In the genomic region with DNA sequence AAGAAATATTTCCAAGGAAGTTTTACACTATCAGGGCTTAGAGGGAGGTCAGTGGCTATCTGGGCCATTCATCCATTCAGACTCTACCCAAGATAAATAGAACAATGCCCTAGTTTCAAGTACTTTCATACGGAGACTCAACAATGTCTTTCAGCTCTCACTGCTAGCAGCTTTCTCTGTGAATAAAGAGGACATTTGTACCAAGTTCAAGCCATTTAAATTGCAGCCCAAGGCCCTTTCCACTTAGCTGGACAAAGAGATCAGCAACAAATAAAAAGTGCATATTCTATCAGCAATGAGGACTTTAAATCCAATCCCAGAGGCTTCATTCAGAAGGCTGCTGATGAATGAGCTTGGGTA, we compare ENCODE assay signal across 18 mouse cellular contexts.
A peak's percentile ranks its signal among the peaks of the same experiment; 100 is the strongest.
DNase-seq lines count a peak whose midpoint lies in the region; ATAC-seq and TF ChIP-seq lines count a peak whose summit lies in the region.
"Had no signal": no experiment of that assay in that cellular context is flagged by ENCODE, and none has a peak within 500 bp of the region (broad histone marks: within the 10 kb centered on the region; RNA-seq: fewer than 3 reads in every experiment).

No protein-coding gene starts in this region.

- H3K9ac ChIP-seq in forebrain, embryonic 15.5 days (replicated peaks) = no peak overlapping the region
- no peak overlapping the region for H3K9ac ChIP-seq in hindbrain, embryonic 13.5 days
- no peak overlapping the region for H3K9ac ChIP-seq in midbrain, embryonic 12.5 days (replicated peaks)
- no peak overlapping the region for H3K9ac ChIP-seq in midbrain, postnatal 0 days (replicated peaks; ENCODE audit: low read length, poor library complexity, severe bottlenecking)
- H3K9ac ChIP-seq: embryonic facial prominence, embryonic 12.5 days had no signal

- DNase-seq in forebrain, embryonic 10.5 days (ENCODE audit: extremely low spot score, low spot score) = no peak
- no peak for DNase-seq in hindbrain, embryonic 10.5 days (ENCODE audit: low spot score)
- DNase-seq in midbrain, postnatal 0 days (ENCODE audit: low spot score) = no peak
- peak; percentile 63 for DNase-seq in brain, embryonic 14.5 days (ENCODE audit: low read depth)
- DNase-seq in layer of hippocampus, adult 18-20 months (ENCODE audit: low spot score in 2 of 2) = no peak
- DNase-seq: adrenal gland, postnatal 10 days; cerebellum, postnatal 10 days; heart, adult 18-20 months; heart, postnatal 10 days; heart, postnatal 4 days had no signal

- H3K36me3 ChIP-seq in forebrain, embryonic 10.5 days (replicated peaks) = no peaks in the 10 kb centered on the region
- H3K36me3 ChIP-seq in forebrain, embryonic 15.5 days = no peaks in the 10 kb centered on the region
- H3K36me3 ChIP-seq in hindbrain, embryonic 10.5 days = no peaks in the 10 kb centered on the region
- H3K36me3 ChIP-seq in hindbrain, embryonic 13.5 days = no peaks in the 10 kb centered on the region
- no peaks in the 10 kb centered on the region for H3K36me3 ChIP-seq in midbrain, embryonic 12.5 days
- no peaks in the 10 kb centered on the region for H3K36me3 ChIP-seq in midbrain, postnatal 0 days (ENCODE audit: insufficient read depth, low read length)
- H3K36me3 ChIP-seq: embryonic facial prominence, embryonic 12.5 days; heart, embryonic 10.5 days had no signal

- no peaks in the 10 kb centered on the region for H3K9me3 ChIP-seq in forebrain, embryonic 10.5 days
- no peaks in the 10 kb centered on the region for H3K9me3 ChIP-seq in forebrain, embryonic 15.5 days
- H3K9me3 ChIP-seq in hindbrain, embryonic 10.5 days = no peaks in the 10 kb centered on the region
- no peaks in the 10 kb centered on the region for H3K9me3 ChIP-seq in hindbrain, embryonic 13.5 days
- H3K9me3 ChIP-seq in midbrain, embryonic 12.5 days = no peaks in the 10 kb centered on the region
- H3K9me3 ChIP-seq in midbrain, postnatal 0 days (ENCODE audit: low read length) = no peaks in the 10 kb centered on the region
- H3K9me3 ChIP-seq: embryonic facial prominence, embryonic 12.5 days; heart, embryonic 10.5 days had no signal

- H3K4me3 ChIP-seq in forebrain, embryonic 10.5 days = no peak overlapping the region
- H3K4me3 ChIP-seq in forebrain, embryonic 15.5 days = no peak overlapping the region
- H3K4me3 ChIP-seq in hindbrain, embryonic 10.5 days = no peak overlapping the region
- H3K4me3 ChIP-seq in hindbrain, embryonic 13.5 days = no peak overlapping the region
- H3K4me3 ChIP-seq in midbrain, embryonic 12.5 days = no peak overlapping the region
- no peak overlapping the region for H3K4me3 ChIP-seq in midbrain, postnatal 0 days (ENCODE audit: low read depth, low read length)
- H3K4me3 ChIP-seq: embryonic facial prominence, embryonic 12.5 days; heart, embryonic 10.5 days had no signal

- H3K4me2 ChIP-seq in forebrain, embryonic 15.5 days (replicated peaks) = no peak overlapping the region
- no peak overlapping the region for H3K4me2 ChIP-seq in hindbrain, embryonic 13.5 days
- peak overlapping the region; percentile 15 for H3K4me2 ChIP-seq in midbrain, embryonic 12.5 days (replicated peaks)
- H3K4me2 ChIP-seq in midbrain, postnatal 0 days (ENCODE audit: low read depth, low read length, poor library complexity, severe bottlenecking) = no peak overlapping the region
- H3K4me2 ChIP-seq: embryonic facial prominence, embryonic 12.5 days had no signal

- no peak for TF ChIP-seq CTCF in midbrain, postnatal 0 days (IDR thresholded peaks at IDR 0.05)
- TF ChIP-seq CTCF in brain, embryonic 14.5 days (IDR thresholded peaks at IDR 0.05; ENCODE audit: borderline replicate concordance, extremely low read depth, insufficient read depth, insufficient read length) = no peak

- ATAC-seq in forebrain, embryonic 15.5 days (replicated peaks) = no peak
- ATAC-seq in hindbrain, embryonic 13.5 days (ENCODE audit: low FRiP score) = no peak
- ATAC-seq in midbrain, embryonic 12.5 days (ENCODE audit: low FRiP score, low read depth) = peak; percentile 61
- ATAC-seq in midbrain, postnatal 0 days (ENCODE audit: low FRiP score) = no peak
- ATAC-seq: hindbrain, embryonic 16.5 days; inflammation-experienced regulatory T-cells, adult 6 months; intestine, postnatal 0 days had no signal

- H3K4me1 ChIP-seq in forebrain, embryonic 10.5 days = peaks cover 46% of the 10 kb centered on the region
- H3K4me1 ChIP-seq in forebrain, embryonic 15.5 days = peaks cover 5% of the 10 kb centered on the region
- peaks cover 31% of the 10 kb centered on the region for H3K4me1 ChIP-seq in hindbrain, embryonic 10.5 days (replicated peaks)
- H3K4me1 ChIP-seq in hindbrain, embryonic 13.5 days (replicated peaks) = peaks cover 5% of the 10 kb centered on the region; the same call in 1 of the 2 replicates
- peaks cover 21% of the 10 kb centered on the region for H3K4me1 ChIP-seq in midbrain, embryonic 12.5 days
- no peaks in the 10 kb centered on the region for H3K4me1 ChIP-seq in midbrain, postnatal 0 days (ENCODE audit: insufficient read depth, low read length)

- 0 out of 2 replicates have a peak overlapping the region, but pooled peaks have one; percentile 20 for H3K27ac ChIP-seq in forebrain, embryonic 10.5 days
- H3K27ac ChIP-seq in forebrain, embryonic 15.5 days (replicated peaks) = no peak overlapping the region
- H3K27ac ChIP-seq in hindbrain, embryonic 10.5 days = peak overlapping the region; percentile 56
- H3K27ac ChIP-seq in hindbrain, embryonic 13.5 days = no peak overlapping the region
- no peak overlapping the region for H3K27ac ChIP-seq in midbrain, embryonic 12.5 days (replicated peaks)
- no peak overlapping the region for H3K27ac ChIP-seq in midbrain, postnatal 0 days (ENCODE audit: low read depth, low read length)
- H3K27ac ChIP-seq: embryonic facial prominence, embryonic 12.5 days; heart, embryonic 10.5 days had no signal

- no peak for TF ChIP-seq POLR2A in brain, embryonic 14.5 days (IDR thresholded peaks at IDR 0.05; ENCODE audit: borderline replicate concordance, extremely low read depth, insufficient read depth, insufficient read length, poor library complexity, severe bottlenecking)

- H3K27me3 ChIP-seq in forebrain, embryonic 10.5 days (ENCODE audit: poor library complexity, severe bottlenecking) = peaks cover 21% of the 10 kb centered on the region
- H3K27me3 ChIP-seq in forebrain, embryonic 15.5 days = no peaks in the 10 kb centered on the region
- H3K27me3 ChIP-seq in hindbrain, embryonic 10.5 days (ENCODE audit: insufficient read depth, poor library complexity, severe bottlenecking) = peaks cover 20% of the 10 kb centered on the region
- no peaks in the 10 kb centered on the region for H3K27me3 ChIP-seq in hindbrain, embryonic 13.5 days
- H3K27me3 ChIP-seq in midbrain, embryonic 12.5 days = peaks cover 45% of the 10 kb centered on the region
- H3K27me3 ChIP-seq in midbrain, postnatal 0 days (ENCODE audit: insufficient read depth, low read length) = no peaks in the 10 kb centered on the region
- H3K27me3 ChIP-seq: embryonic facial prominence, embryonic 12.5 days had no signal

- 22% methylated on average over 1 of the region's 1 CpGs for WGBS in forebrain, embryonic 10.5 days
- 8% methylated on average over 1 of the region's 1 CpGs for WGBS in forebrain, embryonic 15.5 days
- 20% methylated on average over 1 of the region's 1 CpGs for WGBS in hindbrain, embryonic 10.5 days
- WGBS in hindbrain, embryonic 13.5 days = 14% methylated on average over 1 of the region's 1 CpGs
- 12% methylated on average over 1 of the region's 1 CpGs for WGBS in midbrain, embryonic 12.5 days
- WGBS in midbrain, postnatal 0 days = 15% methylated on average over 1 of the region's 1 CpGs

Comparison
In these comparisons a context has a peak if more than half of its experiments do, and no peak if none do; other contexts are left out.
1. H3K27ac ChIP-seq: peak in forebrain, embryonic 10.5 days (single experiment) and hindbrain, embryonic 10.5 days (single experiment); none in forebrain, embryonic 15.5 days (single experiment), hindbrain, embryonic 13.5 days (single experiment), midbrain, embryonic 12.5 days (single experiment) and midbrain, postnatal 0 days (single experiment).